Mouse (Mus musculus) olfactory bulb, adult 2 months (tissue): ENCODE data around the gene Mcu. TPM values are rescaled to one million over a fixed set of nuclear protein-coding genes. Genes with fewer than 3 reads are reported as not detected.

Experiments
- H3K27ac ChIP-seq: fragments of 200-500 bp; 2 replicates; pipeline ENCODE4 v1.5.1; 2012; ENCODE audit warnings: low read depth, low read length; ENCODE audit not compliant: insufficient read depth
- H3K4me1 ChIP-seq: fragments of 200-500 bp; 2 replicates; pipeline ENCODE4 v1.6.1; 2012; ENCODE audit warnings: low read length; ENCODE audit not compliant: control insufficient read depth, insufficient read depth
- H3K4me3 ChIP-seq: fragments of 200-500 bp; 2 replicates; pipeline ENCODE4 v1.5.1; 2012; ENCODE audit warnings: mild to moderate bottlenecking, low read depth, low read length, moderate library complexity; ENCODE audit not compliant: insufficient read depth
- CTCF ChIP-seq: fragments of 200-500 bp; IDR thresholded peaks from 2 replicates; pipeline ENCODE4 v1.5.1; 2012; ENCODE audit warnings: low read depth, mild to moderate bottlenecking, low read length, moderate library complexity; ENCODE audit not compliant: insufficient read depth
- POLR2A ChIP-seq: fragments of 200-500 bp; IDR thresholded peaks from 2 replicates; pipeline ENCODE4 v1.6.1; 2012; ENCODE audit warnings: mild to moderate bottlenecking, low read depth, low read length, moderate library complexity; ENCODE audit not compliant: insufficient read depth
- WGBS: fragments of 180-500 bp; shearing (Covaris S2); methylation state at CpG from one replicate; pipeline ENCODE4 v1.1.7; 2018; 5-methylcytosine and 5-hydroxymethylcytosine counted together
- polyA plus RNA-seq: library from polyadenylated mRNA; stranded (reverse); fragments of >200 nt; gene quantifications from 2 replicates; pipeline ENCODE4 v1.2.4, GENCODE M21; 2012; ENCODE audit warnings: low replicate concordance; ENCODE audit not compliant: missing spikeins, insufficient read depth, insufficient read length

Mcu gene
- polyA plus RNA-seq, 1 experiment: not detected

GRCm38 (mm10) chr10:59593826-59594570, 22.5 kb downstream of the Mcu start:
- TF ChIP-seq CTCF: no peak
- WGBS: 79% methylated on average over 13 of the region's 13 CpGs
- peaks cover 10% of the 10 kb centered on the region for H3K4me1 ChIP-seq
- no peak overlapping the region for H3K4me3 ChIP-seq
- no peak overlapping the region for H3K27ac ChIP-seq

GRCm38 (mm10) chr10:59590606-59591005, 25.9 kb downstream of the Mcu start:
- no peak overlapping the region for H3K4me3 ChIP-seq
- WGBS: 32% methylated on average over 9 of the region's 9 CpGs
- H3K27ac ChIP-seq: peak overlapping the region; percentile 16; the same call in 1 of the 2 replicates
- peaks cover 18% of the 10 kb centered on the region for H3K4me1 ChIP-seq
- no peak for TF ChIP-seq CTCF
- no peak for TF ChIP-seq POLR2A

- TF ChIP-seq CTCF (no peak), POLR2A (no peak)
- H3K4me3 ChIP-seq: no peak overlapping the region
- WGBS: 89% methylated on average over 13 of the region's 13 CpGs
- H3K4me1 ChIP-seq: peaks cover 18% of the 10 kb centered on the region
- H3K27ac ChIP-seq: 0 out of 2 replicates have a peak overlapping the region, but pooled peaks have one; percentile 16
Observed at GRCm38 (mm10) chr10:59589856-59590255, 26.6 kb downstream of the Mcu start.

- WGBS: 86% methylated on average over 7 of the region's 7 CpGs
- H3K4me3 ChIP-seq: no peak overlapping the region
- TF ChIP-seq CTCF: no peak
- TF ChIP-seq POLR2A: no peak
- H3K4me1 ChIP-seq: peaks cover 18% of the 10 kb centered on the region
- H3K27ac ChIP-seq: no peak overlapping the region
Observed at GRCm38 (mm10) chr10:59589420-59589819, 27.1 kb downstream of the Mcu start.

GRCm38 (mm10) chr10:59588135-59588534, 28.4 kb downstream of the Mcu start:
- 72% methylated on average over 7 of the region's 7 CpGs for WGBS
- Histone ChIP-seq H3K4me1 (peaks cover 18% of the 10 kb centered on the region), H3K27ac (no peak overlapping the region), H3K4me3 (no peak overlapping the region)
- no peak for TF ChIP-seq POLR2A
- TF ChIP-seq CTCF: no peak

- 92% methylated on average over 15 of the region's 15 CpGs for WGBS
- Histone ChIP-seq H3K27ac (no peak overlapping the region), H3K4me1 (peaks cover 18% of the 10 kb centered on the region), H3K4me3 (no peak overlapping the region)
- TF ChIP-seq POLR2A (no peak), CTCF (no peak)
Observed at GRCm38 (mm10) chr10:59586821-59587220, 29.7 kb downstream of the Mcu start.

GRCm38 (mm10) chr10:59585621-59586020, 30.9 kb downstream of the Mcu start:
- WGBS: 81% methylated on average over 5 of the region's 5 CpGs
- no peak overlapping the region for H3K4me3 ChIP-seq
- H3K4me1 ChIP-seq: peaks cover 15% of the 10 kb centered on the region
- H3K27ac ChIP-seq: no peak overlapping the region
- TF ChIP-seq POLR2A (no peak), CTCF (no peak)

- WGBS: 57% methylated on average over 1 of the region's 1 CpGs
- Histone ChIP-seq H3K27ac (no peak overlapping the region), H3K4me1 (peaks cover 5% of the 10 kb centered on the region), H3K4me3 (no peak overlapping the region)
- TF ChIP-seq CTCF: no peak
- TF ChIP-seq POLR2A: no peak
Observed at GRCm38 (mm10) chr10:59581826-59582543, 34.5 kb downstream of the Mcu start.

GRCm38 (mm10) chr10:59580593-59581149, 35.8 kb downstream of the Mcu start:
- Histone ChIP-seq H3K4me3 (no peak overlapping the region), H3K27ac (no peak overlapping the region), H3K4me1 (peaks cover 4% of the 10 kb centered on the region)
- 93% methylated on average over 3 of the region's 3 CpGs for WGBS
- TF ChIP-seq CTCF (no peak), POLR2A (no peak)
